Mouse (Mus musculus) regulatory T cell (primary cell): Measurements from ENCODE around the gene Lag3.

Experiments
- in situ Hi-C: fragments of 300-600 bp; cut with MboI, MseI; formaldehyde crosslinking; loops from one replicate; pipeline ENCODE4 v1.15.1; 2025; ENCODE audit warnings: high pct_unique_total_duplicates

Gene Lag3

GRCm38 (mm10) chr6:124861266-124861665 lies 50.2 kb downstream of the Lag3 start:
- in situ Hi-C loops = no loop called here

- in situ Hi-C loops = no loop called here
Measured at GRCm38 (mm10) chr6:124860511-124860910, 51.0 kb downstream of the Lag3 start.

- in situ Hi-C loops = no loop called here
Measured at GRCm38 (mm10) chr6:124859725-124860124, 51.8 kb downstream of the Lag3 start.

DNA sequence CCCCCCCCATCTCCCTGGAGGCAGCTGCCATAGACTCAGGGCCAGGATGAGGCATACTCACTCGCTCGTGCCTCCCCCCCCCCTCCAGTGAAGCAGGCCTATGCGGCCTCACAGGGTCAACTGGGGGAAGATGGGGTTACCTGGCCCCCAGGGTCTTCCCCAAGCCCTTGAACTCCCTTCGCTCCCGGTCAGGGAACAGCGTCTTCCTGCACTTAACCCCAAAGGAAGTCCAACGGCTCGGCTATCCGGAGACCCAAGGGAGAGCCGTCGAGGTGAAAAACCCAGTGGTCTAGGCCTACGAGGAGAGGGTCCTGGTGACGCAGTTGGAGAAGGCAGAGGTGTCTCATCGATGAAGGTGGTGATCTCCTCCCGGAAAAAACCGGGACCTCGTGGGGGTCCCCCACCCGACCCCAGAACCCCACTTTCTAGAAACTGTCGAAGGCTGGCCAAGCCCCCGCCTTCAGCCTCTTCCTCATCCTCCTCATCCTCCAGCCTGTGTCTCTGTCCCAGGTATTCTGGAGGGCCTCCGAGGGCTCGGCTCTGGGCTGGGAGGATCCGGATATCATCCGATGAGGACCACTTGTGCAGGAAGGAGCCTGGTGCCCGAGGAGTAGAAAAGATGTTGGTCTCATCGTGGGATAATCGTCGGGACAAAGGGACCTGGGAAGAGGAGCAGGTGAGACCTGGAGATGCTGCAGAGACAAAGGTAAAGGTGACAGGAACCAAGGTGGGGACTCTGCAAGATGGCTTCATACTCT lies 52.8 kb downstream of the Lag3 start:
- in situ Hi-C loops = no loop called here

GRCm38 (mm10) chr6:124857840-124858530 lies 53.5 kb downstream of the Lag3 start:
- in situ Hi-C loops = no loop called here

GRCm38 (mm10) chr6:124856916-124857839 lies 54.3 kb downstream of the Lag3 start, which contains the start of gene P3h3:
Gene P3h3 (minus strand): TSS chr6:124857752.
- in situ Hi-C loops = no loop called here

GRCm38 (mm10) chr6:124856321-124856720 lies 55.2 kb downstream of the Lag3 start:
- in situ Hi-C loops = no loop called here

DNA sequence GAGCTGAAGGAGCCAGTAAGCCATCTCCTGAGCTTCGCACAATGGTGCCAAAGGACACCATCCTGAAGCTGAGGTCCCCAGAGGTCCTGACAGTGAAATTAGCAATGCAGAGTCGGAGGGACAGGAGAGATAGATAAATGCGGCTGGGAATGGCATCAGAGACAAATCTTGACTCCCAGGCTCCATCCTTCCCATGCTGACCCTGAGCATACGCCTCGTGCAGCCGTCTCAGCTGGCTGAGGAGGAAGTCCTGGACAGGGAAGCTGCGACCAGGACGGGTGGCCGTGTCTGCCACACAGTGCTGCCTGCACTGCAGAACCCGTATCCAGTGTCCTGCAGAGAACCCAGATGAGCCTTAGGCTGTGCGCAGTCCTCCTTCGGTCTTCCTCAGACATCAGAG lies 56.9 kb downstream of the Lag3 start:
- in situ Hi-C loops = no loop called here
